Mouse (Mus musculus) midbrain, embryonic 13.5 days (tissue): ENCODE measurements around the gene Abhd12. TPM values are rescaled to one million over a fixed set of nuclear protein-coding genes. Genes with fewer than 3 reads are reported as not detected.
"Not testable (repeated sequence)": the region's sequence is repeated elsewhere in the genome, so short reads cannot be mapped to it uniquely, and the experiment has no call there.

Experiments
- ATAC-seq: fragments of 200-750 bp; cut with Nextera tagmentation; 2 replicates; pipeline ENCODE4 v1.8.0; 2017; ENCODE audit warnings: mild to moderate bottlenecking, moderate TSS enrichment, moderate library complexity
- H3K27ac ChIP-seq: fragments of 300-500 bp; sonication (generic); 2 replicates; pipeline ENCODE4 v1.5.1; 2015; ENCODE audit warnings: inconsistent platforms, mild to moderate bottlenecking, moderate library complexity
- H3K27me3 ChIP-seq: fragments of 300-500 bp; sonication (generic); 2 replicates; pipeline ENCODE4 v1.6.1; 2015; ENCODE audit warnings: mild to moderate bottlenecking, inconsistent platforms
- H3K36me3 ChIP-seq: fragments of 300-500 bp; sonication (generic); 2 replicates; pipeline ENCODE4 v1.6.1; 2015; ENCODE audit warnings: mild to moderate bottlenecking, inconsistent platforms
- H3K4me1 ChIP-seq: fragments of 300-500 bp; sonication (generic); replicated peaks from 2 replicates; pipeline ENCODE4 v1.6.1; 2015; ENCODE audit warnings: inconsistent platforms
- H3K4me2 ChIP-seq: fragments of 300-500 bp; sonication (generic); replicated peaks from 2 replicates; pipeline ENCODE4 v1.6.1; 2015; ENCODE audit warnings: moderate library complexity, mild to moderate bottlenecking, inconsistent platforms
- H3K4me3 ChIP-seq: fragments of 300-500 bp; sonication (generic); replicated peaks from 2 replicates; pipeline ENCODE4 v1.5.1; 2015; ENCODE audit warnings: mild to moderate bottlenecking, inconsistent platforms
- H3K9ac ChIP-seq: fragments of 300-500 bp; sonication (generic); replicated peaks from 2 replicates; pipeline ENCODE4 v1.6.1; 2015; ENCODE audit warnings: mild to moderate bottlenecking, inconsistent platforms
- H3K9me3 ChIP-seq: fragments of 300-500 bp; sonication (generic); 2 replicates; pipeline ENCODE4 v1.6.1; 2016; ENCODE audit warnings: mild to moderate bottlenecking, inconsistent platforms
- WGBS: fragments of 180-500 bp; shearing (Covaris S2); methylation state at CpG from one replicate; pipeline ENCODE4 v1.1.7; 2015; 5-methylcytosine and 5-hydroxymethylcytosine counted together
- polyA plus RNA-seq: library from polyadenylated mRNA; unstranded; fragments of >200 nt; fragmentation: Nextera tagmentation; extraction: Ambion mirVana; gene quantifications from 2 replicates; pipeline ENCODE4 v1.2.1, GENCODE M21; 2015

Gene Abhd12
- polyA plus RNA-seq, 1 experiment from 2014 or later = 84.8 TPM

DNA sequence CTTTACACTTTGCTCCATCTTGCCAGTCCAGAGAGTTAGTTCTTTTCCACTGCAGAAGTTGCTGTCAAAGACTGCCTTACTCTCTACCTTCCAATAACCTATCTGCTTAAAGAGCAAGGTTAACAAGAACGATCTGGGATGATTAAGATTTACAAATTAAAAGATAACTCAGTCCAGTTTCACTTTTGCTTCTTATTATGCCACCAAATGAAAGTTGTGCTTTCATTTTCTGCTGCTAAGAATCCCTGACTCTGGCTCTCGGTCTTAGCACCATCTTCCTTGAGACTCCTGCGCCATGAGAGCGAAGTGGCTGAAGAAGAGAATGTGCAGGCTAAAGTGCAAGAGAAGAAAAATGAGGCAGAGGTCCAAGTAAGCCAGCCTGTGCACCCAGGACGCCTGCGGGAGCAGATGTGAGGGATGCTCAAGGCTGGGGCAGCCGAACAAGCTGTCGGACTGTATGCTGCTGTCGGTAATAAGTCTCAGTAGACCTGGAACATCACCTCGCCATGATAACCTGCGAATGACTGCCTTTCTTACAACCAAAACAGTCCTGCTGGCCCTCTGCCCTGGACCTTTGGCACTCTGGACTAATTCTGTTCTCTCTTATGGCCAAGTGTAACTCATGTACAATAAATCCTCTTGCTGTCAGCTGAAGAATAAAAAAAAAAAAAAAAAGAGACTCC, 22.6 kb upstream of the Abhd12 start:
- no peaks in the 10 kb centered on the region for H3K27me3 ChIP-seq
- 94% methylated on average over 11 of the region's 11 CpGs for WGBS

DNA sequence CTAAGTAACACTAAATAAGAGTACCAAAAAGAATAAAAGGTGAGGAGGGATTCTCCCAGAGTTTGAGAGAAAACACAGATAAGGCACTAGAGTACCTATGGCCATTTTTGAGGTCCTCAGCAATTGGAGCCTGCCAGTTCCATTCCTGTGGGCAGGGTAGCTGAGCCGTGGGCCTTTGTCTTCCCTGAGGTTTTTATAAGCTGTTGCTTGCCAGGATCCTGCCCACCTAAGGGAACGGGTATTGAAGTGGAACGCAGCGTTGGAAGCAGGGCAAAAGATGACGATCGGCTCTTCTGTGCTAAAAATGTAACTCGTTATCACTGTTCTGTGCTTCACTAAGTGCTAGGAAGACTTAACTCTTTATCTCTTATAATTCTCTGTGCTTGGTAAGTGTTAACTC, 19.0 kb upstream of the Abhd12 start:
- WGBS = 87% methylated on average over 7 of the region's 7 CpGs
- Histone ChIP-seq H3K4me2 (no peak overlapping the region), H3K4me3 (no peak overlapping the region), H3K27me3 (no peaks in the 10 kb centered on the region), H3K27ac (no peak overlapping the region), H3K9me3 (no peaks in the 10 kb centered on the region), H3K4me1 (no peaks in the 10 kb centered on the region), H3K9ac (no peak overlapping the region), H3K36me3 (peaks cover 21% of the 10 kb centered on the region)
- ATAC-seq = no peak

More for the DNA sequence above, 22.6 kb upstream of the Abhd12 start:
- no peak overlapping the region for H3K27ac ChIP-seq
- H3K36me3 ChIP-seq = peaks cover 23% of the 10 kb centered on the region
- no peak overlapping the region for H3K4me2 ChIP-seq
- ATAC-seq = no peak
- H3K4me3 ChIP-seq = no peak overlapping the region
- H3K9me3 ChIP-seq = no peaks in the 10 kb centered on the region
- no peaks in the 10 kb centered on the region for H3K4me1 ChIP-seq
- no peak overlapping the region for H3K9ac ChIP-seq

DNA sequence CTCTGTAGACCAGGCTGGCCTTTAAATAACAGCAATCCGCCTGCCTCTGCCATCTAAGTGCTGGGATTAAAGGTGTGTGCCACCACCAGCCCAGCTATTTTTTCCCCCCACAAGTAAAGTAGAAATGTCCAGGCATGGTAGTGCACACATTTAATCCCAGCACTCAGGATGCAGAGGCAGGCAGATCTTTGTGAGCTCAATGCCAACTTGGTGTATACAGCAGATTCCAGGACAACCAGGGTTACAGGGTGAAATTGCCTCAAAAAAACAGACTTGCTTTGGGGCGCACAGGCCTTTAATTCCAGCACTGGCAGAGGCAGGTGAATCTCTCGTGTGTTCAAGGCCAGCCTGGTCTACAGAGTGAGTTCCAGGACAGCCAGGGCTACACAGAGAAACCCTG, 18.5 kb upstream of the Abhd12 start:
- ATAC-seq = no peak
- 87% methylated on average over 3 of the region's 3 CpGs for WGBS
- H3K27me3 ChIP-seq = no peaks in the 10 kb centered on the region
- peaks cover 23% of the 10 kb centered on the region for H3K36me3 ChIP-seq
- no peak overlapping the region for H3K4me3 ChIP-seq
- H3K4me2 ChIP-seq = no peak overlapping the region
- no peak overlapping the region for H3K9ac ChIP-seq
- no peak overlapping the region for H3K27ac ChIP-seq
- no peaks in the 10 kb centered on the region for H3K9me3 ChIP-seq
- H3K4me1 ChIP-seq = no peaks in the 10 kb centered on the region

DNA sequence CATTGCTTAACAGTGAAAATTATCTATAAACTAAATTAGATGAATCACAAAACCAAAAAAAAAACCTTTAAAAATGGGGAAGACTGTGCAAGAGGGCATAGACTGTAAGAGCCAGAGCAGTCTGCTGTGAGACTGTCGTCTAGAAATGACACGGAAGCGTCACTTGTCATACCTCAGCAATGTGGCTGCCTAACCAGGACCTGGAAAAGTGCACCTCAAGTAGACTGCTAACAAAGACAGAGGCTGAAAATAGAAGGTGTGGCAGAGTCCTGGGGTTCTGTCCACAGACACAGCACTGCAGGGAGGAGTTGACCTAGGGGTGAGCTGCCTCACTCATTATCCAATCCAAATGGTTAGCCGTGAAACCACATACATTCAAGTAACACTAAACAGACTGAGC, 17.6 kb upstream of the Abhd12 start:
- no peaks in the 10 kb centered on the region for H3K27me3 ChIP-seq
- H3K4me2 ChIP-seq = no peak overlapping the region
- H3K4me3 ChIP-seq = no peak overlapping the region
- H3K4me1 ChIP-seq = no peaks in the 10 kb centered on the region
- peaks cover 23% of the 10 kb centered on the region for H3K36me3 ChIP-seq
- 97% methylated on average over 4 of the region's 4 CpGs for WGBS
- no peak overlapping the region for H3K9ac ChIP-seq
- no peak overlapping the region for H3K27ac ChIP-seq
- no peak for ATAC-seq
- no peaks in the 10 kb centered on the region for H3K9me3 ChIP-seq

DNA sequence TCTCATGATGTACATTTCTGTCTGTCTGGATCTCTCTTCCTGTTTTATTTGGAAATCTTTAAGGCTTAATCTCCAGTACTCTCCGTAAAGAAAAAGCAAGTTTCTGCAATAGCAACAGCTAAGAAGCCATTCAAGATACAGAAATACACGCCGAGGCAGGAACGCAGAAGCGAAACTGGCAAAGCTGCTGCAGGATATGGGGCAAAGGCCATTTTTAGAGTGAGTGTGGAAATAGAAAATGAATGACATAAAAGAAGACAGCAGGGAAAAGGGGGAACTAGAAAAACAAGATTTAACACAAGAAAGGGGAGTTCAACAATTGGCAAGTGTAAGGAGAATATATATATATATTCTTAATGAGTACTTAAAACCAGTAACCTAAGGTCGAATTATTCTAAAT, 17.2 kb upstream of the Abhd12 start:
- no peak overlapping the region for H3K4me3 ChIP-seq
- no peak for ATAC-seq
- H3K36me3 ChIP-seq = peaks cover 26% of the 10 kb centered on the region
- H3K27me3 ChIP-seq = no peaks in the 10 kb centered on the region
- no peak overlapping the region for H3K9ac ChIP-seq
- WGBS = 94% methylated on average over 6 of the region's 6 CpGs
- no peaks in the 10 kb centered on the region for H3K9me3 ChIP-seq
- H3K27ac ChIP-seq = no peak overlapping the region
- H3K4me1 ChIP-seq = no peaks in the 10 kb centered on the region
- H3K4me2 ChIP-seq = no peak overlapping the region

DNA sequence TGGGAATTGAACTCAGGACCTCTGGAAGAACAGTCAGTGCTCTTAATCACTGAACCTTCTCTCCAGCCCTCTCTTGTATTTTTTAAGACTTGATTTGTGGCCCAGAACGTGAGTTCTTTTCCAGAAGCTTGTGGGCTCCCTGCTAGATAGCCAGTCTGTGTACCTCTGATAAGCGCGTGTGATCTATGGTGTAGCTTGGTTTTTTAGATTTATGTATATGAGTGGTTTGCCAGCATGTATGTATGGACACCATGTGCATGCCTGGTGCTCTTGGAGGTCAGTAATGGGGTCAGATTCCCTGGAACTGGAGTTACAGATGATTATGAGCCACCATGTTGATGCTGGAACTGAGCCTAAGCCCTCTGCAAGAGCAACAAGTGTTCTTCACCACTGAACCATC, 16.0 kb upstream of the Abhd12 start:
- Histone ChIP-seq H3K27me3 (no peaks in the 10 kb centered on the region), H3K4me2 (no peak overlapping the region), H3K27ac (no peak overlapping the region), H3K4me1 (no peaks in the 10 kb centered on the region), H3K9ac (no peak overlapping the region), H3K9me3 (no peaks in the 10 kb centered on the region), H3K36me3 (peaks cover 23% of the 10 kb centered on the region), H3K4me3 (no peak overlapping the region)
- WGBS = 99% methylated on average over 3 of the region's 3 CpGs
- no peak for ATAC-seq

DNA sequence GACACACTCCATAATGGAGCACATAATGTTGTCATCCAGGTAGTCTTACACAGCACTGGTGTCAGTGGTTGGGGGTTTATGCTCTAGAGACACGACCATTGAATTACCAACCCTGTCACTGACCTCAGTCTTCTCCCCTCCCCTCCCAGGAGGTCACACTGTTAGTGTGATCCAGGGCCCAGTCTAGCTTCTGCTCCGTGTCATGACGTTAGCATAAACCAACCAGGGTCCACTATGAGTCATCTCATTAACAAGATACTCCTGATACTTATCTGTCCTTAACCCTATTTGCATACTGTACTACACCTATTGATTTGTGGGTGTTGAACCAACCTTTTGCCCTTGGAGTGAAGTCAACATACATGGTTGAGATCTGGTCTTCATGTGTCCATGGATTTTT, 14.2 kb upstream of the Abhd12 start:
- WGBS = 95% methylated on average over 3 of the region's 3 CpGs
- Histone ChIP-seq H3K36me3 (peaks cover 20% of the 10 kb centered on the region), H3K4me2 (no peak overlapping the region), H3K9ac (no peak overlapping the region), H3K27me3 (no peaks in the 10 kb centered on the region), H3K27ac (no peak overlapping the region), H3K4me3 (no peak overlapping the region), H3K4me1 (no peaks in the 10 kb centered on the region), H3K9me3 (no peaks in the 10 kb centered on the region)
- no peak for ATAC-seq

DNA sequence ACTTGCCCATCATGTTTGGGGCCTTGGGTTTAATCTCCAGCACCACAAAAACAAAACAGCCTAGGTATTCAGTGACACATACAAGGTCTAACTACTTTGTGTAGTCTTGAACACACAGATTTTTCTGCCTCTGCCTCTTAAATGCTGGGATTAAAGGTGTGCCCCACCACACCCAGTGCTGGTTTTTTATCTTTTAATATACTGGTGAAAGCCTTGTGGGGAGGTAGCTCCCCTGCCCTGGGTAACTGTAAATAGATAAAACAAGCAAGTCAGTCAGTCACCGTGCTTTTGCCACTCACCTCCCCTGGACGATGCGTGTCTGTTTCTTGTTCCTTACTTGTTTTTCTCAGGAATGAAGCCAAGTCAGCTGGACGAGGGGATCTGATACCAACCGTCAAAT, 11.2 kb upstream of the Abhd12 start:
- Histone ChIP-seq H3K4me1 (no peaks in the 10 kb centered on the region), H3K4me2 (no peak overlapping the region), H3K27ac (no peak overlapping the region), H3K27me3 (no peaks in the 10 kb centered on the region), H3K9ac (no peak overlapping the region), H3K9me3 (no peaks in the 10 kb centered on the region), H3K4me3 (no peak overlapping the region), H3K36me3 (peaks cover 20% of the 10 kb centered on the region)
- WGBS = 93% methylated on average over 5 of the region's 5 CpGs
- ATAC-seq = no peak

DNA sequence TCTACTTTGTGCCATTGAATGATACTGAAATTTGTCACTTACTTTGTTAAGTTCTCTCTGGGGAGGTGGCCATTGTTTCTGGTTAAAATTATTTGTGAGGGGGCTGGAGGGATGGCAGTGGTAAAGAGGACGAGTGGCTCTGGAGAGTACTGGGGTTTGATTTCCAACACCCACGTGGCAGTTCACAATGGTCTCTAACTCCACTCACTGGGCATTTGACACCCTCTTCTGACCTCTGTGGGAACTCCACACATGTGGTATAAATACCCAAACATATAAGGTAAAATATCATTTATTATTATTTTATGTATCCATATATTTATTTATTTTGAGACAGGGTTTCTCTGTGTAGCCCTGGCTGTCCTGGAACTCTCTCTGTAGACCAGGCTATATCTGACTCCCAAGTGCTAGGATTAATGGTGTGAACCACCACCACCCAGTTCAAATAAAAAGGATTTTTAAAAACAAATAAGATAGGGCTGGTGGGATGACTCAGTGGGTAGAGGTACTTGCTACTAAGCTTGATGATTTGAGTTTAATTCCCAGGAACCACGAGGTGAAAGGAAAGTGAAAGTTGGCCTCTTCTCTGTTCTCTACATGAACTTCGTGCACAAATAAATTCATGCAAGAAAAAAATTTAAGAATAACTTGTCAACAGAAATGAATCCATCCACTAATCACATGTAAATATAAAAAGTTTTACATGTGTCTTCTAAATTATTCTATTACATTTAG, 10.4 kb upstream of the Abhd12 start:
- H3K27ac ChIP-seq = no peak overlapping the region
- H3K27me3 ChIP-seq = no peaks in the 10 kb centered on the region
- no peaks in the 10 kb centered on the region for H3K9me3 ChIP-seq
- H3K4me3 ChIP-seq = no peak overlapping the region
- H3K4me1 ChIP-seq = peaks cover 7% of the 10 kb centered on the region
- H3K36me3 ChIP-seq = peaks cover 20% of the 10 kb centered on the region
- H3K9ac ChIP-seq = no peak overlapping the region
- no peak overlapping the region for H3K4me2 ChIP-seq
- 87% methylated on average over 4 of the region's 4 CpGs for WGBS
- no peak for ATAC-seq

DNA sequence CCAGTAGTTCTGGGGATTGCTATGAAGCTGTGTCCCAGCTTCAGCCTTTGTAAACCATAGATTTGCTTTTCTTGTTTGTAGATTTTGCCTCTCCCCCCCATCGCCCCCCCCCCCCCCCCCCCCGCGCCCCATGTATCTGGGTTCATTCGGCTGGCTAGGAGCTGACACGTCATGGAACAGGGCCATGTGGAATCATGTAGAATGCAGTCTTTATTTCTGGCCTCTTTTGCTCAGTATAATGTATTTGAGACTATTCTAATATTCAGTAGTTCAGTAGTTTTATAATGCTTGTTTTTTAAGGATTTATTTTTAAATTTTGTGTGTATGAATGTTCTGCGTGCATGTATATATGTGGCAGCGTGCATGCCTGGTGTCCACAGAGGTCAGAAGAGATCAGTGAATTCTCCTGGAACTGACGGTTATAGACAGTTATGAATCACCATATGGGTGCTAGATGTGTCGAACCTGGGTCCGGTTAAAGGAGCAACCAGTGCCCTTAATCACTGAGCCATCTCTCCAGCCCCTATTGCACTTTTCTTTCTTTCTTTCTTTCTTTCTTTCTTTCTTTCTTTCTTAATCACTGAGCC, 5.8 kb upstream of the Abhd12 start:
- Histone ChIP-seq H3K27me3 (no peaks in the 10 kb centered on the region), H3K36me3 (no peaks in the 10 kb centered on the region), H3K27ac (no peak overlapping the region), H3K9ac (peak overlapping the region; percentile 64), H3K4me2 (peak overlapping the region; percentile 61), H3K9me3 (no peaks in the 10 kb centered on the region), H3K4me3 (peak overlapping the region; percentile 71), H3K4me1 (peaks cover 9% of the 10 kb centered on the region)
- peak; percentile 16; the same call in 1 of the 2 replicates for ATAC-seq
- WGBS = 49% methylated on average over 7 of the region's 10 CpGs

DNA sequence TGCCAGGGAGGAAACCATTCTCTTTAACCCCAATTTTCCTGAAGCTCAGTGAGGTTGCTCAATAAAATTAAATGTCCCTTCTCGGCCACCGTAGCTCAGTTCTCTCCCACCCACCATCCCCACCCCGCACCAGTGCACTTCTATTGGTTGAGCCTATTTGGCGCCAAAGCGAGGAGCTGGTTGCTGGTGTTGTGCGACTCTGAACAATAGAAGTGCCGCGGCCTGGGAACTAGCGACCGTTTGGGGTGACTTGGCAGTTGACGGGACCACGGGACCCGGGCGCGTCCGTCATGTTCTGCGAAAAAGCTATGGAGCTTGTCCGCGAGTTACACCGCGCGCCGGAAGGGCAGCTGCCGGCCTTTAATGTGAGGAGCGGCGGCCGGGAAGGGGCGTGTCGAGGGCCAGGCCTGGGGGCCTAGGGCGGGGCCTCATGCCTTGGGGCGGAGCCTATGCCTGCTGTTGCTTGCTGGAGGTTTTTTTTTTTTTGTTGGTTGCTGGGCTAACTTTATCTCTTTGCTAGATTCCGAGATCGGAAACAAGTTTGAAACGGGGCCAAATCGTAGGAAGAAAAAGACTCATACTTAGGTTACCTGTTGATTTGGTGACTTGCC, 5.0 kb upstream of the Abhd12 start:
- Histone ChIP-seq H3K9me3 (no peaks in the 10 kb centered on the region), H3K27me3 (no peaks in the 10 kb centered on the region), H3K36me3 (no peaks in the 10 kb centered on the region), H3K4me1 (peaks cover 9% of the 10 kb centered on the region), H3K9ac (peak overlapping the region; percentile 64), H3K27ac (peak overlapping the region; percentile 83), H3K4me2 (peak overlapping the region; percentile 61), H3K4me3 (peak overlapping the region; percentile 71)
- peak; percentile 93 for ATAC-seq
- 0% methylated on average over 35 of the region's 35 CpGs for WGBS

DNA sequence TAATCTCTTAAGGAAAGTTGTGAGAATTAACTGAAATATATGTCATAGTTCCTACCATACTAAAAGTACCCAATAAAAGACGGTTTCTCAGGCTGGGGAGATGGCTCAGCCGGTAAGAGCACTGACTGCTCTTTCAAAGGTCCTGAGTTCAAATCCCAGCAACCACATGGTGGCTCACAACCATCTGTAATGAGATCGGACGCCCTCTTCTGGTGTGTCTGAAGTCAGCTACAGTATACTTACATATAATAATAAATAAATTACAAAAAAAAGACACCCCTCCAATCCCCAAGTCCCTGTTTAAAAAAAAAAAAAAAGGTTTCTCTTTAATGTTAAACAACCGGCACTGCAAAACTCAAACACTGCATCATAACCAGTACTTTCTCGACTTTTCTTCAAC, 4.3 kb upstream of the Abhd12 start:
- not testable (repeated sequence) for H3K9me3 ChIP-seq, H3K4me1 ChIP-seq, H3K27me3 ChIP-seq, H3K36me3 ChIP-seq, H3K27ac ChIP-seq, H3K9ac ChIP-seq, ATAC-seq
- peak overlapping the region; percentile 61 for H3K4me2 ChIP-seq
- WGBS = 50% methylated on average over 6 of the region's 6 CpGs
- peak overlapping the region; percentile 71 for H3K4me3 ChIP-seq
